Mouse (Mus musculus): ENCODE measurements around the gene Arnt2. TPM values are rescaled to one million over a fixed set of nuclear protein-coding genes. Genes with fewer than 3 reads are reported as not detected.

The Arnt2 gene
- total and polyA plus RNA-seq, 2 experiments from 2014 or later: 44.6 to 126 TPM

DNA sequence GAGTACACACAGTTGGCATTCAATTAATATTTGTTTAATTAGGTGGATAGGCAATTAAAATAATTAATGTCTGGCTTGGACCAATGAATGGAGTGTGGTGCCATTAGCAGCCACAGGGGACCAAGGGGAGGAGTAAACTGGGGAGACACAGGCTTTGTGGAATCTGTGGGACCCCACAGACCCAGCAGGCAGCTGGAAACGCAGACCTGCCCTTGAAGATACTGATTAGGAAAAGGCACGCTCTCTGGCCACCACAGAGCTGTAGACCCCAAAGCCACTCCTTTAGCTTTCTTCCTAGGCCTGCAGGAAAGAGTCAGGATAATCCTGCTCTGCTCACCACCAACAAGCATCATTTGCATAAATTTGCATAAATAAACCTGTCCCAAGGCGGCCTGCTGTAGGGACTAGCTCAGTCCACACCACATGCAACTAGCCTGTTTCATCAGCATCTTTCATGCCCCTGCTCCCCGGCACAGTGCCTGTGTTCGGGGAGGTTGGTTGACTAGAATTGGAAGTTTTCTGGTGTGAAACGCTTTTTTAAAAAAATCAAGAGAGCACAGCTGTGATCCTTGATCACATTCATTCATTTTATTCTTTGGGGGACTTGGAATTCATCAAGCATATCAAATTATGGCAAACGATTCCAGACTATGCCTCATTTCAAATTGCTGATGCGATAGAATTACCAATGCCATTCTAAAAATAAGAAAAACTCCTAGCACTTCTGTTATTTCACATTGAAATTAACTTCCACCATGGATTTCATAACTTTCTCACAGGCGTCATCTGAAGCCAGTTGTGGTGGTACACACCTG lies 8.1 kb downstream of the Arnt2 start:
- Histone ChIP-seq H3K4me3 (ENCODE audit: low read length) (no peak overlapping the region), H3K27ac (no peak overlapping the region), H3K4me1 (ENCODE audit: insufficient read depth, low read length) (peaks cover 27% of the 10 kb centered on the region), H3K36me3 (ENCODE audit: insufficient read depth, low read length) (no peaks in the 10 kb centered on the region), H3K4me2 (ENCODE audit: low read depth, low read length) (no peak overlapping the region), H3K27me3 (ENCODE audit: insufficient read depth, low read length) (no peaks in the 10 kb centered on the region), H3K9ac (replicated peaks; ENCODE audit: low read length) (no peak overlapping the region), H3K9me3 (ENCODE audit: low read length) (no peaks in the 10 kb centered on the region)
- WGBS: 24% methylated on average over 9 of the region's 9 CpGs
- ATAC-seq (peak; percentile 60), DNase-seq (ENCODE audit: low spot score) (peak; percentile 31)
- no peak for TF ChIP-seq CTCF (IDR thresholded peaks at IDR 0.05; ENCODE audit: low read depth)

- Histone ChIP-seq H3K9ac (replicated peaks; ENCODE audit: low read length) (no peak overlapping the region), H3K4me3 (ENCODE audit: low read length) (no peak overlapping the region), H3K27ac (no peak overlapping the region), H3K4me1 (ENCODE audit: insufficient read depth, low read length) (peaks cover 17% of the 10 kb centered on the region), H3K27me3 (ENCODE audit: insufficient read depth, low read length) (no peaks in the 10 kb centered on the region), H3K9me3 (ENCODE audit: low read length) (no peaks in the 10 kb centered on the region), H3K4me2 (ENCODE audit: low read depth, low read length) (no peak overlapping the region), H3K36me3 (ENCODE audit: insufficient read depth, low read length) (no peaks in the 10 kb centered on the region)
- WGBS: 25% methylated on average over 1 of the region's 1 CpGs
- no peak for TF ChIP-seq CTCF (IDR thresholded peaks at IDR 0.05; ENCODE audit: low read depth)
- ATAC-seq (peak; percentile 77), DNase-seq (ENCODE audit: low spot score) (peak; percentile 39)
Measured at GRCm38 (mm10) chr7:84397320-84397719, 12.7 kb downstream of the Arnt2 start.

DNA sequence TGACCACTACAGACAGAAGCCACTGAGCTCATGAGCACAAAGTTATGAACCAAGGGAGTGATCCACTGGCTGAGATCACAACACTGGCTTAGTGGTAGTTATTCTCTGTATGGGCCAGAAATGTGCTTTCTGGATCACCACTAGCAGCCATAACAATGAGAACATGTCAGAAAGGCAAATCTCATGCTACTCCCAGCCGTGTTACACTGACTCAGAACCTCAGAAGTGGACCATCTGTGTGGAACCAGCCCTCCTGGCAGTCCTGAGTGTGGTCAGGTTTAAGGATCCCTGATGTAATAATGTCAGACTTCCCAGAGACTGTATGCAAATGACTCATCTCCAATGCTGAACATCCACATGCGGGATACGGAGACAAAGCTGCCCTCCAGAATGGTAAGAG lies 13.4 kb downstream of the Arnt2 start:
- 94% methylated on average over 3 of the region's 3 CpGs for WGBS
- ATAC-seq: no peak

DNA sequence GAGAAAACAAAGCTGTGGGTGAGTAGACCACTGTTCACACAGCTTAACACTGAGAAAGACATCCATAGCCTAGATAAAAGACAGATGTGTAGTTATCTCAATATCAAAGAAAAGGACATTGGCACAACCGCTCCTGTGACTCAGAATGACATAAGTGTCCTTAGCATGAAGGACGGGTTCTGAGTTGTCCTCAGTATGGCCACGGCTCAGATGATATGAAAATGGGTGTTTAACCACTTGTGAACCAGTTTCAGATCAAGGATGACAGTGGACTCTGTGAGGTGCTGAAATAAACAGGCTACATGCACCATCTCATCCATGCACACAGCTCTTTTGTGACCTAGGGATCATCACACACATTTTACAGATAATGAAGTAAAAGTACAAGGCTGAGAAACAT lies 22.1 kb downstream of the Arnt2 start:
- TF ChIP-seq CTCF (IDR thresholded peaks at IDR 0.05; ENCODE audit: low read depth): no peak
- no peaks in the 10 kb centered on the region for H3K36me3 ChIP-seq (ENCODE audit: insufficient read depth, low read length)
- no peak overlapping the region for H3K4me2 ChIP-seq (ENCODE audit: low read depth, low read length)
- ATAC-seq (no peak), DNase-seq (ENCODE audit: low spot score) (no peak)
- WGBS: 76% methylated on average over 3 of the region's 3 CpGs
- H3K9ac ChIP-seq (replicated peaks; ENCODE audit: low read length): no peak overlapping the region
- no peak overlapping the region for H3K27ac ChIP-seq
- no peaks in the 10 kb centered on the region for H3K4me1 ChIP-seq (ENCODE audit: insufficient read depth, low read length)
- no peaks in the 10 kb centered on the region for H3K27me3 ChIP-seq (ENCODE audit: insufficient read depth, low read length)
- no peak overlapping the region for H3K4me3 ChIP-seq (ENCODE audit: low read length)
- H3K9me3 ChIP-seq (ENCODE audit: low read length): no peaks in the 10 kb centered on the region

More for the DNA sequence above, 13.4 kb downstream of the Arnt2 start:
- Histone ChIP-seq H3K36me3 (ENCODE audit: insufficient read depth, low read length) (no peaks in the 10 kb centered on the region), H3K27me3 (ENCODE audit: insufficient read depth, low read length) (no peaks in the 10 kb centered on the region), H3K4me1 (ENCODE audit: insufficient read depth, low read length) (peaks cover 10% of the 10 kb centered on the region), H3K9me3 (ENCODE audit: low read length) (no peaks in the 10 kb centered on the region), H3K9ac (replicated peaks; ENCODE audit: low read length) (no peak overlapping the region), H3K4me2 (ENCODE audit: low read depth, low read length) (no peak overlapping the region), H3K27ac (no peak overlapping the region), H3K4me3 (ENCODE audit: low read length) (no peak overlapping the region)
- no peak for DNase-seq (ENCODE audit: low spot score)
- no peak for TF ChIP-seq CTCF (IDR thresholded peaks at IDR 0.05; ENCODE audit: low read depth)

DNA sequence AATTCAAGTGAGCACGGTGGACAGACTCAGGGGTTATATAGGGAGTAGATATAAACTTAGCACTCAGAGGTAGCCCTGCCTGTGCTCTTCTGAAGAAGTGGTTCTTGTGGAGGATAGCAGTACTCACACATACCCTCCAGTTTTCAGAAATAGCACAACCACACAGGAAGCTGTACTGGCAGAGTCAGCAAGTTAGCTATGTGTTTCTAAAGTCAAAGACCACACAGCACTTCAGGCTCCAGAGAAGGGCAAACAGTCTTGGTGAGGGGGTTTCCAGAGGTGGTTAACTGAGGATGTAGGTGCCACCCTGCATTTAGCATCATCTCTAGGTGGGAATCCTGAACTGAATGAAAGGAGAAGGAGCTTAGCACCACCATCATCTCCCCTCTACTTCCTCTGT lies 23.5 kb downstream of the Arnt2 start:
- H3K4me2 ChIP-seq (ENCODE audit: low read depth, low read length): no peak overlapping the region
- no peak for TF ChIP-seq CTCF (IDR thresholded peaks at IDR 0.05; ENCODE audit: low read depth)

DNA sequence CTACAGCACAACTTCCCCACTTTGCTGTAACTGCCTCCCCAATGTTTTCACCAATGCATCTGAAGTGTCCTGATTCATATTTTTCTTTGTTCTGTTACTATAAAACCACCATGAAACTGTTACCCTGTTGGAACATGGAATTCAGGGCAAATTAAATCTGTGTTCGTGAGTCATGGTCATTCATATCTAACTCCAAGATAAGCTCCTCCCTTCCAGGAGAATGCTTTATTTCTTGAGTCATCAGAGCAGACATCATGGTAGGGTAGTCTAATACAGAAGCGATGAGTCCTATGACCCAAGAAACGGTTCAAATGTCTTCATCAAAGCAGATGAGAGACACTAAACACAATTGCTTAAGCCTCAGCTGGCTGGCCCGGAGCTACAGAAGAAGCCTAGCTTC lies 25.2 kb downstream of the Arnt2 start:
- TF ChIP-seq CTCF (IDR thresholded peaks at IDR 0.05; ENCODE audit: low read depth): no peak
- Histone ChIP-seq H3K9ac (replicated peaks; ENCODE audit: low read length) (no peak overlapping the region), H3K27ac (no peak overlapping the region), H3K4me2 (ENCODE audit: low read depth, low read length) (no peak overlapping the region), H3K4me3 (ENCODE audit: low read length) (no peak overlapping the region), H3K27me3 (ENCODE audit: insufficient read depth, low read length) (no peaks in the 10 kb centered on the region), H3K9me3 (ENCODE audit: low read length) (no peaks in the 10 kb centered on the region), H3K4me1 (ENCODE audit: insufficient read depth, low read length) (no peaks in the 10 kb centered on the region), H3K36me3 (ENCODE audit: insufficient read depth, low read length) (no peaks in the 10 kb centered on the region)
- ATAC-seq: no peak
- DNase-seq (ENCODE audit: low spot score): no peak
- 89% methylated on average over 4 of the region's 4 CpGs for WGBS

More for the DNA sequence above, 23.5 kb downstream of the Arnt2 start:
- DNase-seq (ENCODE audit: low spot score) (no peak), ATAC-seq (no peak)
- no peaks in the 10 kb centered on the region for H3K4me1 ChIP-seq (ENCODE audit: insufficient read depth, low read length)
- H3K27ac ChIP-seq: no peak overlapping the region
- H3K9me3 ChIP-seq (ENCODE audit: low read length): no peaks in the 10 kb centered on the region
- WGBS: 82% methylated on average over 1 of the region's 1 CpGs
- H3K36me3 ChIP-seq (ENCODE audit: insufficient read depth, low read length): no peaks in the 10 kb centered on the region
- no peak overlapping the region for H3K4me3 ChIP-seq (ENCODE audit: low read length)
- H3K27me3 ChIP-seq (ENCODE audit: insufficient read depth, low read length): no peaks in the 10 kb centered on the region
- H3K9ac ChIP-seq (replicated peaks; ENCODE audit: low read length): no peak overlapping the region

DNA sequence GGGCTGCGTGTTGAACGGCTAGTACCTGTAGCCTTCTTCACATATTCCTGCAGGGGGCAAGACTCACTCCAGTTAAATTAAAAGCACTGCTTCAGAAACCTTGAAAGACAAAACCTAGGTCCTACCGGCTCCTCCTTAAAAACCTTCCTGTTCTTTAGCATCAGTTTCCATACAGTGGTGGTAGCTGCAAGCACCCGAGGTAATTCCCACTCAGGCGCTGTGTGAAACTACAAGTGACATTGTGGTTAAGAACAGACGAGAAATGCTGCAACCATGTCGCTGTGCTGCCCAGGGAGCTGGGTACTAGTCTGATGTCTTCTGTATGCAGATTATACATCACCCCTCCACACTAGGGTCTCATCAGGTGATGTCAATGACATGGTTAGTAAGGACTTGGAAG lies 25.9 kb downstream of the Arnt2 start:
- ATAC-seq (no peak), DNase-seq (ENCODE audit: low spot score) (no peak)
- H3K4me2 ChIP-seq (ENCODE audit: low read depth, low read length): no peak overlapping the region
- H3K36me3 ChIP-seq (ENCODE audit: insufficient read depth, low read length): no peaks in the 10 kb centered on the region
- 93% methylated on average over 7 of the region's 7 CpGs for WGBS
- 0 out of 2 replicates have a peak, but pooled peaks have one; percentile 5 for TF ChIP-seq CTCF (IDR thresholded peaks at IDR 0.05; ENCODE audit: low read depth)
- H3K9ac ChIP-seq (replicated peaks; ENCODE audit: low read length): no peak overlapping the region
- no peaks in the 10 kb centered on the region for H3K4me1 ChIP-seq (ENCODE audit: insufficient read depth, low read length)
- H3K9me3 ChIP-seq (ENCODE audit: low read length): no peaks in the 10 kb centered on the region
- no peak overlapping the region for H3K4me3 ChIP-seq (ENCODE audit: low read length)
- H3K27ac ChIP-seq: no peak overlapping the region
- no peaks in the 10 kb centered on the region for H3K27me3 ChIP-seq (ENCODE audit: insufficient read depth, low read length)

All from hindbrain, postnatal 0 days (tissue).